Mouse (Mus musculus) spleen, postnatal 36 days (tissue): Measurements from ENCODE around the gene Sema4b.

Source experiments
- DNase-seq, 2 experiments: peaks; one replicate each; pipeline ENCODE4 v3.0.0; 2022; ENCODE audit warnings: low spot score in 2 of 2, mixed read lengths in 1 of 2

Gene Sema4b

GRCm38 (mm10) chr7:80177438-80177837 lies 9.2 kb upstream of the Sema4b start:
- DNase-seq: no peak

DNA sequence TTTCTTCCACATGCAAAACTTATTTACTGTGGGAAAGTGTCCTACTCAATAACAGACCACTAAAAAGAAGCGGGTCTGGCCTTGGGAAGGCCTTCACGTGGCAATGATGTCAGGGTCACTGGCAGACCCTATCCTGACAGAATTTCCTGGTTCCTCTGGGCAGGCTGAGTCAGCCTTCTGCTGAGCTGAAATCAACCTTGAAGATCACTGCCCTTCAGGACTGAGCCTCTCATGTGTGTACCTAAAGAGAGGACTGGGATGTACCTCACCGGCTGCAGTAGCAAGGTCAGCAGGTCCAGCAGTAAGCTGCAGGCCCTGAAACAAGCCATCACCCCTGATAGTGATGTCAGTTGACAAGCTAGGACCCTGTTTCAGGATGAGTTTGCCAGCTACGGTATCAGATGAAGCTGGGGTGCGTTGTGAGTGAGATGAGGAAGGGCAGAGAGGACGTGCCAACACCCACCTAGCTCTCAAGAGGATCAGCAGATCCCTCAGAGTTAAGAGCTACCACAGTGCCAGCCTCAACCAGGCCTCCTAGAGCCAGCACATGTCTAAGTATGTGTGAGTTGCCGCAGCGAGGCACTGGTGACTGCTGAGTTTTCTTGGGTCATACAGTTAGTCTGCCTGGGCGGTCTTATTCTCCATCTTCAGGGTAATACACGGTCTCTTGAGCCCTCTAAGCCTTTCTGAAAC lies 8.5 kb upstream of the Sema4b start:
- DNase-seq: no peak

GRCm38 (mm10) chr7:80179327-80179726 lies 7.3 kb upstream of the Sema4b start:
- no peak for DNase-seq

GRCm38 (mm10) chr7:80179790-80180189 lies 6.9 kb upstream of the Sema4b start:
- peak; percentile 71 to 74 for DNase-seq

- DNase-seq: no peak
Measured at GRCm38 (mm10) chr7:80180202-80180601, 6.4 kb upstream of the Sema4b start.

GRCm38 (mm10) chr7:80181078-80181477 lies 5.6 kb upstream of the Sema4b start:
- DNase-seq: no peak

- no peak for DNase-seq
Measured at GRCm38 (mm10) chr7:80182139-80182538, 4.5 kb upstream of the Sema4b start.

DNA sequence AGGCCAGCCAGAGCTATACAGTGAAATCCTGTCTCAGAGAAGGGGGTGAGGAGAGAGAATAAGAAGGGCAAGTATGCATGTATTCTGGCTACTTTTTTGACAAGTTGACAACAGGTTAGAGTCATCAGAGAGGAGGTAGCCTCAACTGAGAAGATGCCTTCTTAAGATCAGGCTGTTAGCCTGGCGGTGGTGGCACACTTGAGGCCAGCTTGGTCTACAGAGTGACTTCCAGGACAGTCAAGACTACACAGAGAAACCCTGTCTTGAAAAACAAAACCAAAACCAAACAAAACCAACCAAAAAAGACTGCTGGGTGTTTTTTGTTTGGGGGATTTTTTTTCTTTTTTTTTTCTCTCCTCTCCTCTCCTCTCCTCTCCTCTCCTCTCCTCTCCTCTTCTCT lies 3.2 kb upstream of the Sema4b start:
- DNase-seq: no peak

GRCm38 (mm10) chr7:80183969-80184368 lies 2.7 kb upstream of the Sema4b start:
- DNase-seq: no peak

GRCm38 (mm10) chr7:80184551-80184950 lies 2.1 kb upstream of the Sema4b start:
- no peak for DNase-seq

- peak; percentile 20 to 43 for DNase-seq
Measured at GRCm38 (mm10) chr7:80184968-80185367, 1.7 kb upstream of the Sema4b start.

DNA sequence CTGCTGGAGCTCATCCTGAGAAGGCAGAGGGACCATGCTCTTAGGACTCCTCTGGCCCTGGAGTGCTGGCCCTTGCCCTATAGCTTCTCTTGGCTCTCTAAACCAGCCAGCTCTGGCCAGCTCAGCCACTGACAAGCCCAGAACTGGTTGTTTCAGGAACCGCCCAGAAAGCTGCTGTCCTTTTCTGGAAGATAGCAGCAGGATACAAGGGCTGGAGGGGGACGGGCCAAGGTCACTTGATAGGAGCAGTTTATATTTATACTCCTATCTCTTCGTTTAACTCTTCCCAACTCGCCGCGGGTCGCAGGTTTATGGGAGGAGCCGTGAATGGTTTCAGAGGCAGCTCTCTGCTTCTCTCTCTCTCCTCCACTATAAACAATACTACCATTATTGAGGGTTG lies 620 bp upstream of the Sema4b start:
- DNase-seq: peak; percentile 62 to 73

DNA sequence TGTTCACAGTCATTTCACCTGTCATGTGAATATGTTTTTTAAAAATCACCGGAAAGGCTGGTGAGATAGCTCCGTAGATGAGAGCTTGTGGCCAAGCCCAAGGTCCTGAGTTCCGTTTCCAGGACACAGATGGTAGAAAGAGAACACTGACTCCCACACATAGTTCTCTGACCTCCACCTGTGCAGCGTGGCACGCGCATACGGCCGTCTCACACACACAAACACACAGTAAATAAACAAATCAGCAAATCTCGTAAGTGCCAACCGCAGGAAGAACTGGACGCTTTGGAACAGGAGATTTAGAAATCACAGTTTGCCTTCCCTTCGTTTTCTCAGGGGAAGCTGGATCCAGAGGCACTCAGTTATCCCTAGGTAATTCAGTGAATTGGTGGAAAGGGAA lies 860 bp downstream of the Sema4b start:
- no peak for DNase-seq

GRCm38 (mm10) chr7:80188579-80189125 lies 2.0 kb downstream of the Sema4b start:
- no peak for DNase-seq

- DNase-seq: no peak
Measured at GRCm38 (mm10) chr7:80189147-80189933, 2.7 kb downstream of the Sema4b start.

DNA sequence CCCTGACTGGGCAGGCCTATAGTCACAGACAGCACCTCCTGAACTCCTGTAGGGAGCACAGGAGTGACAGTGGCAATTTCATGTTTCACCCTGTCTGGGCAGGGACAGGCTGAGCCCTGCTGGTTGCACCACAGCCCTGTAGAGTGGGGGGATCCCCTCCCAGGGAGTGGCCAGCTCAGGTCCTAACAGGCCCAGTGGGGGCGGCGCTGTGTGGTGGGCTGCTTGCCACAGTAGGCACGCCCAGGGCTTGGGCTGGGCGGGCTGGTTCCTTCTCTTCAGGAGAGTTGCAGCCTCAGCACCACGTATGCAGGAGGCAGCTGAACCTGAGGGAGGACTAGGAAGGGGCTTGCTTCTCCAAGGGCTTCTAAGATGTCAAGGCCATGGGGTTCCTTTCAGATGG lies 4.8 kb downstream of the Sema4b start:
- peak; percentile 88 to 90 for DNase-seq

- DNase-seq: peak; percentile 91 to 94
Measured at GRCm38 (mm10) chr7:80192226-80193061, 5.8 kb downstream of the Sema4b start.

- peak; percentile 48 for DNase-seq
Measured at GRCm38 (mm10) chr7:80193941-80194739, 7.5 kb downstream of the Sema4b start.

GRCm38 (mm10) chr7:80195146-80195545 lies 8.5 kb downstream of the Sema4b start:
- DNase-seq: peak in 1 of 2 experiments; percentile 30

DNA sequence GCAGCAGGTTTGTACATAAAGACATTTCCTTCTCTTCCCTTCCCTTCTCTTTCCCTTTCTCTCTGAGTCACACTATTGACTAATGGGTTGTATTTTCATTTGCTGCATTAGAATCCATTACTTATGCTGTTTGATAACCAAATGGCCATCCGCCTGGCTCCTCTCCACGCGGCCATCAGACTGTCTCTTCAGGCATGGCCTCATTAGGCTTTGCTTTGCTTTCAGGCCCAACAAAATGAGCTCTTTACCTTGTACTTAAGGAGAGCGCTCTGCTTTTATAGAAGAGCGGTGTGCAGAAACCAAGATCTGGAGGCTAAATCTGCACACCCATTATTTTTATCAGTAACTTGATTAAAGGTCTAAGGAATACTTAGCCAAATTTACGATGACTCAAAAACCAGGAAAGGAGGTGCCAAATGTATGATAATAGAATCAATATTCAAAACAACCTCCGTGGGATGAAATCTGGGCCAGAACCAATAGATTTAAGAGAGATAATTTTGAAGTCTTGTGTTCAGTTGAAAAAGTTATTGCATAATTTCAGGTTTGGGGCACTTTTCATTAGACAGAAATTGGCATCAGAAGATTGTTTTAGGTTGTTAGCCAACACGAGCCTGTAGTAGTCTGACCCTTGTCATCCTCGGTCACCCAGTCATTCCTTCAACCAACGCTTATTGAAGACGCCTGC lies 9.1 kb downstream of the Sema4b start:
- DNase-seq: no peak

DNA sequence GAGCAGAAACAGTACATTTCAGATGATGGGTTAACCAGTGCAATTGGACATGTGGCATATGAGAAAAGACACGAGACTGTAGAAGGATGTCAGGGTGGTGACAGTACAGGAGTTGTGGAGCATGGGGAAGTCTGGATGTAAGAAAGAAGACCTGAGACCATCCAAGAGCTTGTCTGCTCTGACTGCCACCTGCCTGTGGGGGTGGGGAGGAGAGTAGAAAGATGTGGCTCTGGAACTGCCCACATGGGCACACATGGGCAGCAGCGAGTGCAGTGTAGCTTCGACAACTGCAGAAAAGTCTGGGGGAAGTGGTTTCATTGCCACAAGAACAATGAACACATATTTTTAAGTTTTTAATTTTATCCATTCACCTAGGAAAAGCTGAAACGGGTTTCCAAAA lies 10.7 kb downstream of the Sema4b start:
- peak; percentile 81 to 83 for DNase-seq
